Mouse (Mus musculus) adrenal gland, postnatal 14 days (tissue): ENCODE results near the gene Olfr427. TPM values are rescaled to one million over a fixed set of nuclear protein-coding genes. Genes with fewer than 3 reads are reported as not detected.
"Not testable (repeated sequence)": the region's sequence is repeated elsewhere in the genome, so short reads cannot be mapped to it uniquely, and the experiment has no call there.

ENCODE experiments used
- DNase-seq: peaks from one replicate; pipeline ENCODE4 v3.0.0; 2021; ENCODE audit warnings: mixed read lengths
- long read RNA-seq, 2 experiments: library from polyadenylated mRNA; stranded (forward); transcript quantifications; one replicate each; pipeline ENCODE4 v2.0.0; 2021
- total RNA-seq: library from RNA; stranded (reverse); gene quantifications from 2 replicates; pipeline ENCODE4 v1.2.3, GENCODE M21; 2021

The Olfr427 gene
- total RNA-seq = not detected in 2 replicates
- long read RNA-seq, experiment 1 = 0 reads
- long read RNA-seq, experiment 2 = 0 reads

DNA sequence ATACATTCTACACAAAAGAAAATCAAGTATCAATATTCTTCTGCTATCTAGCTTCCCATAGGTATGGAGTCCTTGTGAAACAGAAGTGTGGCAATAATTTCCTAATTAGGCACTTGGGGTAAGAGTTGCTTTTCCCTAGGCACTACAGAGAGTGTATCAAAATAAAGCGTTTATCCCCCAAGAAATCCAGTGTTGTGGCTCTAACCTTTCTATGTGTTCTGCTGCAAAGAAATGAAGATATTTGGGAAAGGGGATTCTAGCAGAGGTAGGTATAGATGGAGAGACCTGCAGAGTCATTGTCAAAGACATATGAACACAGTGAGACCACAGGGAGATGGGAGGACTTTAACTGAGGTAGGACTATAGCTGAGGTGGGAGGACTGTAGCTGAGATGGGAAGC is at the start of gene Olfr427:
Gene Olfr427 (plus strand): TSS at position 301 of the 400 bp plus-strand sequence.
- DNase-seq = no peak

- not testable (repeated sequence) for DNase-seq
Measured at GRCm38 (mm10) chr1:174048227-174048626, 48.5 kb upstream of the Olfr427 start.

DNA sequence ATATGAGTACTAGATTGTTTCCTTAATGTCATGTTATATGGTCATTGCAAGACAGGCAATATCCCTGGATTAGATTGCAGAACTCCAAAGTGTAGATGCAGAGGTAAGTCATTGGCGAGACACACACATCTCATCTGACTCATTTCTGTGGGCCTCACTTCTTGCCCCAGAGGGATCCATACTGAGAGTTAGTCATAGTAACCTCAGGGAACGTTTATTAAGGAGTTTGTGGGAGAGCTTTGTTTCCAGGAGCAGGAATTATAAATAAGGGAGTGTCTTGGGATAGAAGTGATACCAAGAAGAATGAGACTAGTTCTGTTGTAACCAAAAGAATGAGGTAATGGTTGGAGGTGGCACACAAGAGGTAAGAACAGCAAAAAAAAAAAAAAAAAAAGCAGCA is 47.8 kb upstream of the Olfr427 start, which contains the start of gene Olfr432:
Gene Olfr432 (plus strand): TSS at position 313 of the 400 bp plus-strand sequence.
- no peak for DNase-seq

- not testable (repeated sequence) for DNase-seq
Measured at GRCm38 (mm10) chr1:174049357-174049756, 47.3 kb upstream of the Olfr427 start.

GRCm38 (mm10) chr1:174050532-174050931 is 46.2 kb upstream of the Olfr427 start:
- no peak for DNase-seq

DNA sequence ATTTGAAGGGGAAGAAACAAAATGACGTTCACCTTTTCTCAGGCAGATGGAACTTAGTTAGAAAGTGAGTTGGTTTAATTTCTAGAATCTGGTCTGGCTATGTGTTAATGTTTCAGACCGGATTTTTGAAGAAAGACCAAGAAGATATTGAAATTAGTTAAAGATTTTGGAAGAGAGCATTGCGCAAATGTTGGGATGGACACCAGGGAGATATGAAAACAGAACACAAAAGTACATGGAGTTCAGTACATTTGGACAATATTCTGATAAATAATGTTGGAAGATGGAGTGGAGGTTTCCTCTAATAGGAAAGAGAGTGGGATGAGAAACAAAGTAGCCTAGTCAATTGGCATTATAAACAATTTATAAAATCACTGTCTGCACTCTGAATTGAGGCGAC is 45.2 kb upstream of the Olfr427 start:
- no peak for DNase-seq

DNA sequence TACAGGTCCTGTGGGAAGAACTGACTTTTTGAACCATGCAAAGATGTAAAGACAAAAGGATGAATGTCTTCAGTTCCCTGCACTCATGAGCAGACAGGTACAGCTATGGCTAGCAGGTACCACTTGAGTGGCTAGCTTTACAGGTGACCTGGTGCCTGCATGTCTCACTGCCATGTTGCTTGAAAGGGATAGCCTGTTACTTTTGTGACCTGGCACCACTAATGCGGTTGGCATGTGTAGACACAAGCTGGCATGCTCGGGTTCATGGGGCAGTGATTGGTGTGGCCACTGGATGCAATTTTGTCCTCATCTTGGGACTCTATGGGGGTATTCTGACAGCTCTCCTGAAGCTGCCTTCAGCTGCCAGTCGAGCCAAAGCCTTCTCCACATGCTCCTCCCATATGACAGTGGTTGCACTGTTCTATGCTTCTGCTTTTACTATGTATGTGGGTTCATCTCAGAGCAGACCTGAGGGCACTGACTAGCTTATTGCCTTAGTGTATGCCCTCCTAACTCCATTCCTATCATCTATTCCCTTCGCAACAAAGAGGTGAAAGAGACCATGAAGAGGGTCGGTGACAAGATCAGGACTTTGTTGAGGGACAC is 44.7 kb upstream of the Olfr427 start:
- DNase-seq = no peak

- peak; percentile 10 for DNase-seq
Measured at GRCm38 (mm10) chr1:174052981-174053380, 43.7 kb upstream of the Olfr427 start.

- no peak for DNase-seq
Measured at GRCm38 (mm10) chr1:174055248-174055647, 41.4 kb upstream of the Olfr427 start.

DNA sequence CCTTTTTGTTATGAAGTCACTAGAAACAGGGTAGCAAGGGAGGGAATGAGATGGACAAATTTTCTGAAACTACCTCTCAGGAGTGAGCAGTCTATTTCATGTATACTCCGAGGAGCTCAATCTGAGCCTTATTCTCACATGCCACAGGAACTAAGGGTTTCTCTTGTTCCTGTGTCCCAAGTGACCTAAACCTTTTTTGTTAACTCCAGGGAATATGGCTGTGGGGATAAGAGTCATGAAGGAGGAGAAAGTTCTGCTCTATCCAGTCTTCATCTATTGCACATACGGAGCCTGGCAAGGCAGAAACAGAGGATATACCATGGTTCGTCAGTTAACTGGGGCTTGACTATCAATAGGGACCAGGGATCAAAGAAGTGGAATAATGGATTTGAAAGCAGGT is 30.4 kb upstream of the Olfr427 start, which contains the start of gene Olfr430:
Gene Olfr430 (plus strand): TSS at position 301 of the 400 bp plus-strand sequence.
- no peak for DNase-seq

GRCm38 (mm10) chr1:174084031-174084430 is 12.7 kb upstream of the Olfr427 start, which contains the start of gene Olfr429:
TSS of gene Olfr429 (plus strand) at chr1:174084331.
- no peak for DNase-seq

DNA sequence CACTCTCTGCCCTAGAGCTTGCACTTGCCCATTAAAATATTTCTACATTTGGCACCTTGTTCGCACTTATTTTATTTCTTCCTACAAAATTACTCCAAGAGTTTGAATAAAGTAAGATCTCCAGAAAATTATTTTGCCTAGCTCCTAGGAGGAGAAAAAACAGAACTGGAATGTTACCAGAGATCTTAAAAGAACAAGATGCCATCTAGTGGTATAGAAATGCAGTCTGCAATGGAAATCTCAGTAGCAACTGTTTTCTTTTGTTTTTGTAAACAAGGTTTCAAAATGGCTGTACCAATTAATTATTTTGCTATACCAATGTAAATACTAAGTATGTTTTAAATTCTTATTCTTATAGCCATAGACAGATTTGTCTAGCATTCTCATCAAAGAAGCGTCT is 7.0 kb downstream of the Olfr427 start:
- no peak for DNase-seq

DNA sequence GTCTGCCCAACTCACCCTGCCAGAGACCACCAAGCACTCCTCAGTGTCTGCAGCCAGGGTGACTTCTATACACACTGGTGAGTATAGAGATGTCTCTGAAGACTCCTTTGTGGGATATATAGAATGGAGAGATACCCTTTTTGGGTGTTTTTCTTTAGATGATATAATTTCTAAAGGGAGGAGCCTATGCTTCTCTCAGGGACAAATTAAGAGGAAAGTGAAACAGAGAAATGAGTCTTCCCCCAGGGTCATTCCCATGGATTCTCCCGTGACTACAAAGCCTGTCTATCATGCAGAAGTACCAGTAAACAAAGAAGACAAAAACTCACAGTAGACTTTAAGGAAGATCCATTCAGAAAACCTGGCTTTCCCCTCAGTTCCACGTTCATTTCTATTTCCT is 24.4 kb downstream of the Olfr427 start, which contains the start of gene Olfr231:
Gene Olfr231 (minus strand): TSS at position 101 of the 400 bp plus-strand sequence.
- no peak for DNase-seq

- DNase-seq = no peak
Measured at GRCm38 (mm10) chr1:174131217-174131616, 34.5 kb downstream of the Olfr427 start, which contains the start of gene Olfr424. TSS of gene Olfr424 (plus strand) at chr1:174131517.

GRCm38 (mm10) chr1:174131999-174132398 is 35.3 kb downstream of the Olfr427 start:
- no peak for DNase-seq

DNA sequence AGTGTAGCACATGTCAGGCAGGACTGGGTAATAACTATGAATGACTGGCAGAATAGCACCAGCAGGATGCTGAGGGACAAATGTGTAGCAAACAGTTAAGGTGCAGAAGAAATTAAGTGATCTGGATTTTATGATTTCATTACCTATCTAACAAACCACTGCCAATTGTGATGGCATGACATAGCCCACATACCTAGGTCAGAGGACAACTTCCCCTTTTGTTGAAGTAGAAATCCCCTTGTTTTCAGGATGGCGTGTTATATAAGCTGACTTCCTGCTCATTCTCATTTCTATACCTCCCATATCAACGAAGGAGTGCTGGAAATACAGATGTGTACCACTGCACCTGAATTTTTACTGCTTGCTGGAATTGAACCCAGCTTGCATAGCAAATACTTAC is 44.7 kb downstream of the Olfr427 start:
- DNase-seq = no peak

- DNase-seq = no peak
Measured at GRCm38 (mm10) chr1:174146696-174147095, 50.0 kb downstream of the Olfr427 start.

- DNase-seq = no peak
Measured at GRCm38 (mm10) chr1:174149289-174149688, 52.6 kb downstream of the Olfr427 start.

Other genes with a start within 250 kb of the Olfr427 start
- gene Ifi211, start 183.8 kb upstream of the Olfr427 start, total RNA-seq = 2.1 and 2.7 TPM in 2 replicates
- 11.5 and 27.3 TPM in 2 replicates for gene Mndal, start 154.4 kb upstream of the Olfr427 start, total RNA-seq
- gene Ifi203, start 154.2 kb upstream of the Olfr427 start, total RNA-seq = 10.1 and 20.6 TPM in 2 replicates
- not detected in 2 replicates for gene Ifi202b, start 114.1 kb upstream of the Olfr427 start, total RNA-seq
- gene Ifi205, start 65.1 kb upstream of the Olfr427 start, total RNA-seq = 2.6 and 6.6 TPM in 2 replicates
- gene Olfr433, start 56.2 kb upstream of the Olfr427 start, total RNA-seq = not detected in 2 replicates
- not detected in 2 replicates for gene Olfr432, start 47.7 kb upstream of the Olfr427 start, total RNA-seq
- gene Olfr430, start 30.3 kb upstream of the Olfr427 start, total RNA-seq = not detected in 2 replicates
- not detected in 2 replicates for gene Olfr429, start 12.6 kb upstream of the Olfr427 start, total RNA-seq
- not detected in 2 replicates for gene Olfr231, start 24.3 kb downstream of the Olfr427 start, total RNA-seq
- not detected in 2 replicates for gene Olfr424, start 34.6 kb downstream of the Olfr427 start, total RNA-seq
- gene Olfr420, start 58.7 kb downstream of the Olfr427 start, total RNA-seq = not detected in 2 replicates
- gene Spta1, start 75.9 kb downstream of the Olfr427 start, total RNA-seq = 4.7 and 8.0 TPM in 2 replicates
- gene Olfr419, start 155.2 kb downstream of the Olfr427 start, total RNA-seq = not detected in 2 replicates
- gene Mptx1, start 233.6 kb downstream of the Olfr427 start, total RNA-seq = not detected in 2 replicates